Mouse (Mus musculus) c-Kit-positive CD71-negative TER-119-negative erythroid progenitor cells, embryonic 14.5 days (primary cell): ENCODE data around the gene Rnaseh2b.

Experiments
- DNase-seq: peaks from one replicate; pipeline ENCODE4 v3.0.0-alpha.2; 2013; ENCODE audit warnings: low read depth

Rnaseh2b gene

GRCm38 (mm10) chr14:62322581-62323344, 30.4 kb downstream of the Rnaseh2b start:
- no peak for DNase-seq

GRCm38 (mm10) chr14:62323457-62323856, 31.1 kb downstream of the Rnaseh2b start:
- no peak for DNase-seq

- no peak for DNase-seq
These were observed 32.6 kb downstream of the Rnaseh2b start for GRCm38 (mm10) chr14:62324943-62325342.

GRCm38 (mm10) chr14:62326026-62326425, 33.6 kb downstream of the Rnaseh2b start:
- DNase-seq, result no peak

- no peak for DNase-seq
These were observed 34.8 kb downstream of the Rnaseh2b start for GRCm38 (mm10) chr14:62327171-62327570.

- no peak for DNase-seq
These were observed 36.2 kb downstream of the Rnaseh2b start for GRCm38 (mm10) chr14:62328606-62329005.

GRCm38 (mm10) chr14:62329631-62330030, 37.2 kb downstream of the Rnaseh2b start:
- DNase-seq, result no peak

GRCm38 (mm10) chr14:62331457-62331856, 39.1 kb downstream of the Rnaseh2b start:
- no peak for DNase-seq

- DNase-seq, result peak; percentile 78
These were observed 39.7 kb downstream of the Rnaseh2b start for GRCm38 (mm10) chr14:62331866-62332619.

GRCm38 (mm10) chr14:62333909-62334687, 41.7 kb downstream of the Rnaseh2b start:
- DNase-seq, result no peak

GRCm38 (mm10) chr14:62339196-62339595, 46.8 kb downstream of the Rnaseh2b start:
- no peak for DNase-seq

- DNase-seq, result no peak
These were observed 49.7 kb downstream of the Rnaseh2b start for GRCm38 (mm10) chr14:62341887-62342642.

- DNase-seq, result peak; percentile 40
These were observed 50.3 kb downstream of the Rnaseh2b start for GRCm38 (mm10) chr14:62342643-62343144.

GRCm38 (mm10) chr14:62346570-62346969, 54.2 kb downstream of the Rnaseh2b start:
- no peak for DNase-seq

GRCm38 (mm10) chr14:62347103-62347502, 54.7 kb downstream of the Rnaseh2b start:
- DNase-seq, result no peak

GRCm38 (mm10) chr14:62349786-62350185, 57.4 kb downstream of the Rnaseh2b start:
- no peak for DNase-seq

- DNase-seq, result no peak
These were observed 57.8 kb downstream of the Rnaseh2b start for GRCm38 (mm10) chr14:62350186-62350585.

- DNase-seq, result no peak
These were observed 58.5 kb downstream of the Rnaseh2b start for GRCm38 (mm10) chr14:62350890-62351289.

GRCm38 (mm10) chr14:62353372-62353771, 61.0 kb downstream of the Rnaseh2b start:
- DNase-seq, result no peak

- no peak for DNase-seq
These were observed 61.4 kb downstream of the Rnaseh2b start for GRCm38 (mm10) chr14:62353793-62354192.

- no peak for DNase-seq
These were observed 62.8 kb downstream of the Rnaseh2b start for GRCm38 (mm10) chr14:62355201-62355600.
